Mouse (Mus musculus): ENCODE results near the gene Ppfia4. TPM values are rescaled to one million over a fixed set of nuclear protein-coding genes. Genes with fewer than 3 reads are reported as not detected.
A peak's percentile ranks its signal among the peaks of the same experiment; 100 is the strongest.

The Ppfia4 gene
- polyA plus RNA-seq, 1 experiment from 2014 or later = 17.1 TPM

- H3K27ac ChIP-seq (ENCODE audit: poor library complexity, severe bottlenecking) = no peak overlapping the region
- no peak overlapping the region for H3K4me2 ChIP-seq
- ATAC-seq (ENCODE audit: insufficient number of reproducible peaks, low FRiP score) = no peak
- H3K27me3 ChIP-seq (replicated peaks) = no peaks in the 10 kb centered on the region
- no peaks in the 10 kb centered on the region for H3K9me3 ChIP-seq (replicated peaks)
- H3K4me3 ChIP-seq = no peak overlapping the region
- no peak overlapping the region for H3K9ac ChIP-seq
- H3K4me1 ChIP-seq (replicated peaks) = no peaks in the 10 kb centered on the region
- WGBS = 95% methylated on average over 2 of the region's 2 CpGs
- H3K36me3 ChIP-seq = peaks cover 81% of the 10 kb centered on the region
These were observed 20.6 kb upstream of the Ppfia4 start for GRCm38 (mm10) chr1:134353326-134353725.

GRCm38 (mm10) chr1:134347791-134348190, 15.1 kb upstream of the Ppfia4 start:
- 78% methylated on average over 9 of the region's 9 CpGs for WGBS
- Histone ChIP-seq H3K4me3 (no peak overlapping the region), H3K9ac (no peak overlapping the region), H3K4me2 (no peak overlapping the region), H3K4me1 (replicated peaks) (peaks cover 22% of the 10 kb centered on the region), H3K27ac (ENCODE audit: poor library complexity, severe bottlenecking) (no peak overlapping the region), H3K36me3 (peaks cover 53% of the 10 kb centered on the region), H3K9me3 (replicated peaks) (no peaks in the 10 kb centered on the region), H3K27me3 (replicated peaks) (no peaks in the 10 kb centered on the region)
- ATAC-seq (ENCODE audit: insufficient number of reproducible peaks, low FRiP score) = no peak

- no peak for ATAC-seq (ENCODE audit: insufficient number of reproducible peaks, low FRiP score)
- H3K27ac ChIP-seq (ENCODE audit: poor library complexity, severe bottlenecking) = peak overlapping the region; percentile 52; the same call in 1 of the 2 replicates
- peak overlapping the region; percentile 84 for H3K4me2 ChIP-seq
- no peaks in the 10 kb centered on the region for H3K9me3 ChIP-seq (replicated peaks)
- H3K4me3 ChIP-seq = peak overlapping the region; percentile 62; the same call in 1 of the 2 replicates
- no peak overlapping the region for H3K9ac ChIP-seq
- H3K27me3 ChIP-seq (replicated peaks) = no peaks in the 10 kb centered on the region
- H3K36me3 ChIP-seq = peaks cover 27% of the 10 kb centered on the region
- WGBS = 75% methylated on average over 4 of the region's 4 CpGs
- H3K4me1 ChIP-seq (replicated peaks) = peaks cover 35% of the 10 kb centered on the region
These were observed 12.3 kb upstream of the Ppfia4 start for GRCm38 (mm10) chr1:134345075-134345474.

- peak overlapping the region; percentile 84 for H3K4me2 ChIP-seq
- peaks cover 23% of the 10 kb centered on the region for H3K36me3 ChIP-seq
- peak overlapping the region; percentile 78 for H3K9ac ChIP-seq
- no peaks in the 10 kb centered on the region for H3K9me3 ChIP-seq (replicated peaks)
- no peaks in the 10 kb centered on the region for H3K27me3 ChIP-seq (replicated peaks)
- ATAC-seq (ENCODE audit: insufficient number of reproducible peaks, low FRiP score) = peak; percentile 97
- H3K4me3 ChIP-seq = peak overlapping the region; percentile 62
- H3K27ac ChIP-seq (ENCODE audit: poor library complexity, severe bottlenecking) = peak overlapping the region; percentile 52
- whole genome bisulfite sequencing = under 1% methylated on average over 54 of the region's 54 CpGs
- peaks cover 42% of the 10 kb centered on the region for H3K4me1 ChIP-seq (replicated peaks)
These were observed 11.6 kb upstream of the Ppfia4 start for GRCm38 (mm10) chr1:134344005-134344950.

- Histone ChIP-seq H3K4me1 (replicated peaks) (peaks cover 48% of the 10 kb centered on the region), H3K27me3 (replicated peaks) (no peaks in the 10 kb centered on the region), H3K9ac (peak overlapping the region; percentile 78), H3K9me3 (replicated peaks) (no peaks in the 10 kb centered on the region), H3K36me3 (peaks cover 20% of the 10 kb centered on the region), H3K4me2 (peak overlapping the region; percentile 84), H3K27ac (ENCODE audit: poor library complexity, severe bottlenecking) (peak overlapping the region; percentile 48), H3K4me3 (peak overlapping the region; percentile 62)
- 2% methylated on average over 2 of the region's 2 CpGs for WGBS
- ATAC-seq (ENCODE audit: insufficient number of reproducible peaks, low FRiP score) = no peak
These were observed 10.8 kb upstream of the Ppfia4 start for GRCm38 (mm10) chr1:134343567-134343966.

- Histone ChIP-seq H3K9me3 (replicated peaks) (no peaks in the 10 kb centered on the region), H3K4me2 (peak overlapping the region; percentile 84), H3K36me3 (peaks cover 18% of the 10 kb centered on the region), H3K4me1 (replicated peaks) (peaks cover 54% of the 10 kb centered on the region), H3K4me3 (peak overlapping the region; percentile 62), H3K27ac (ENCODE audit: poor library complexity, severe bottlenecking) (peak overlapping the region; percentile 90), H3K27me3 (replicated peaks) (no peaks in the 10 kb centered on the region), H3K9ac (peak overlapping the region; percentile 53)
- no peak for ATAC-seq (ENCODE audit: insufficient number of reproducible peaks, low FRiP score)
- WGBS = 54% methylated on average over 8 of the region's 8 CpGs
These were observed 10.1 kb upstream of the Ppfia4 start for GRCm38 (mm10) chr1:134342781-134343310.

GRCm38 (mm10) chr1:134342278-134342664, 9.5 kb upstream of the Ppfia4 start:
- peak overlapping the region; percentile 84 for H3K4me2 ChIP-seq

GRCm38 (mm10) chr1:134341641-134342277, 9.0 kb upstream of the Ppfia4 start:
- WGBS = 69% methylated on average over 5 of the region's 5 CpGs
- Histone ChIP-seq H3K4me1 (replicated peaks) (peaks cover 65% of the 10 kb centered on the region), H3K27me3 (replicated peaks) (no peaks in the 10 kb centered on the region), H3K4me3 (no peak overlapping the region), H3K9ac (peak overlapping the region; percentile 36; the same call in 1 of the 2 replicates), H3K27ac (ENCODE audit: poor library complexity, severe bottlenecking) (peak overlapping the region; percentile 90), H3K9me3 (replicated peaks) (no peaks in the 10 kb centered on the region), H3K36me3 (peaks cover 11% of the 10 kb centered on the region), H3K4me2 (peak overlapping the region; percentile 84)
- ATAC-seq (ENCODE audit: insufficient number of reproducible peaks, low FRiP score) = no peak

More at GRCm38 (mm10) chr1:134342278-134342664, 9.5 kb upstream of the Ppfia4 start:
- Histone ChIP-seq H3K4me1 (replicated peaks) (peaks cover 60% of the 10 kb centered on the region), H3K9ac (peak overlapping the region; percentile 53), H3K9me3 (replicated peaks) (no peaks in the 10 kb centered on the region), H3K27ac (ENCODE audit: poor library complexity, severe bottlenecking) (peak overlapping the region; percentile 90), H3K27me3 (replicated peaks) (no peaks in the 10 kb centered on the region), H3K4me3 (peak overlapping the region; percentile 62), H3K36me3 (peaks cover 14% of the 10 kb centered on the region)
- WGBS = 41% methylated on average over 2 of the region's 2 CpGs
- no peak for ATAC-seq (ENCODE audit: insufficient number of reproducible peaks, low FRiP score)

GRCm38 (mm10) chr1:134339757-134340619, 7.3 kb upstream of the Ppfia4 start:
- H3K9ac ChIP-seq = no peak overlapping the region
- no peak overlapping the region for H3K4me3 ChIP-seq
- H3K9me3 ChIP-seq (replicated peaks) = no peaks in the 10 kb centered on the region
- peaks cover 72% of the 10 kb centered on the region for H3K4me1 ChIP-seq (replicated peaks)
- H3K27me3 ChIP-seq (replicated peaks) = no peaks in the 10 kb centered on the region
- 90% methylated on average over 18 of the region's 18 CpGs for WGBS
- no peaks in the 10 kb centered on the region for H3K36me3 ChIP-seq
- no peak overlapping the region for H3K4me2 ChIP-seq
- no peak for ATAC-seq (ENCODE audit: insufficient number of reproducible peaks, low FRiP score)
- H3K27ac ChIP-seq (ENCODE audit: poor library complexity, severe bottlenecking) = peak overlapping the region; percentile 81

- Histone ChIP-seq H3K4me1 (replicated peaks) (peaks cover 80% of the 10 kb centered on the region), H3K27me3 (replicated peaks) (no peaks in the 10 kb centered on the region), H3K9ac (no peak overlapping the region), H3K9me3 (replicated peaks) (no peaks in the 10 kb centered on the region), H3K27ac (ENCODE audit: poor library complexity, severe bottlenecking) (peak overlapping the region; percentile 81), H3K36me3 (no peaks in the 10 kb centered on the region), H3K4me2 (peak overlapping the region; percentile 21; the same call in 1 of the 2 replicates), H3K4me3 (no peak overlapping the region)
- WGBS = 62% methylated on average over 7 of the region's 7 CpGs
- no peak for ATAC-seq (ENCODE audit: insufficient number of reproducible peaks, low FRiP score)
These were observed 6.4 kb upstream of the Ppfia4 start for GRCm38 (mm10) chr1:134339162-134339561.
